Mouse (Mus musculus) intestine, embryonic 14.5 days (tissue): ENCODE measurements around the gene Esrrb. TPM values are rescaled to one million over a fixed set of nuclear protein-coding genes. Genes with fewer than 3 reads are reported as not detected.
A peak's percentile ranks its signal among the peaks of the same experiment; 100 is the strongest.

Experiments
- ATAC-seq: fragments of 200-750 bp; cut with Nextera tagmentation; replicated peaks from 2 replicates; pipeline ENCODE4 v1.8.0; 2017; ENCODE audit warnings: low read depth, moderate number of reproducible peaks, moderate TSS enrichment, moderate library complexity; ENCODE audit not compliant: low FRiP score, low TSS enrichment
- DNase-seq: peaks from one replicate; pipeline ENCODE4 v3.0.0-alpha.2; 2018; ENCODE audit warnings: low spot score
- H3K27ac ChIP-seq: fragments of 300-500 bp; sonication (generic); 2 replicates; pipeline ENCODE4 v1.5.1; 2014; ENCODE audit warnings: low read depth, mild to moderate bottlenecking, control low read depth
- H3K27me3 ChIP-seq: fragments of 300-500 bp; sonication (generic); replicated peaks from 2 replicates; pipeline ENCODE4 v1.6.1; 2014; ENCODE audit warnings: low read length, control low read depth; ENCODE audit not compliant: control insufficient read depth, insufficient read depth
- H3K36me3 ChIP-seq: fragments of 300-500 bp; sonication (generic); 2 replicates; pipeline ENCODE4 v1.6.1; 2014; ENCODE audit warnings: low read length, control low read depth; ENCODE audit not compliant: control insufficient read depth, insufficient read depth
- H3K4me1 ChIP-seq: fragments of 300-500 bp; sonication (generic); replicated peaks from 2 replicates; pipeline ENCODE4 v1.6.1; 2014; ENCODE audit warnings: low read length, control low read depth, mixed read lengths; ENCODE audit not compliant: control insufficient read depth, insufficient read depth
- H3K4me2 ChIP-seq: fragments of 300-500 bp; sonication (generic); 2 replicates; pipeline ENCODE4 v1.6.1; 2014; ENCODE audit warnings: low read length
- H3K4me3 ChIP-seq: fragments of 300-500 bp; sonication (generic); 2 replicates; pipeline ENCODE4 v1.5.1; 2014; ENCODE audit warnings: low read depth, low read length, control low read depth, mixed read lengths
- H3K9ac ChIP-seq: fragments of 300-500 bp; sonication (generic); 2 replicates; pipeline ENCODE4 v1.6.1; 2014; ENCODE audit warnings: mild to moderate bottlenecking, low read length
- H3K9me3 ChIP-seq: fragments of 300-500 bp; sonication (generic); 2 replicates; pipeline ENCODE4 v1.6.1; 2016; ENCODE audit warnings: low read length, control low read depth; ENCODE audit not compliant: control insufficient read depth
- WGBS: fragments of 180-500 bp; shearing (Covaris S2); extraction: QIAGEN DNeasy Blood & Tissue Kit; methylation state at CpG from one replicate; pipeline ENCODE4 v1.1.7; 2014; 5-methylcytosine and 5-hydroxymethylcytosine counted together
- polyA plus RNA-seq: library from polyadenylated mRNA; unstranded; fragments of >200 nt; fragmentation: Nextera tagmentation; extraction: Ambion mirVana; gene quantifications from 2 replicates; pipeline ENCODE4 v1.2.1, GENCODE M21; 2014

Esrrb gene
- 0.46 and 0.51 TPM in 2 replicates for polyA plus RNA-seq

DNA sequence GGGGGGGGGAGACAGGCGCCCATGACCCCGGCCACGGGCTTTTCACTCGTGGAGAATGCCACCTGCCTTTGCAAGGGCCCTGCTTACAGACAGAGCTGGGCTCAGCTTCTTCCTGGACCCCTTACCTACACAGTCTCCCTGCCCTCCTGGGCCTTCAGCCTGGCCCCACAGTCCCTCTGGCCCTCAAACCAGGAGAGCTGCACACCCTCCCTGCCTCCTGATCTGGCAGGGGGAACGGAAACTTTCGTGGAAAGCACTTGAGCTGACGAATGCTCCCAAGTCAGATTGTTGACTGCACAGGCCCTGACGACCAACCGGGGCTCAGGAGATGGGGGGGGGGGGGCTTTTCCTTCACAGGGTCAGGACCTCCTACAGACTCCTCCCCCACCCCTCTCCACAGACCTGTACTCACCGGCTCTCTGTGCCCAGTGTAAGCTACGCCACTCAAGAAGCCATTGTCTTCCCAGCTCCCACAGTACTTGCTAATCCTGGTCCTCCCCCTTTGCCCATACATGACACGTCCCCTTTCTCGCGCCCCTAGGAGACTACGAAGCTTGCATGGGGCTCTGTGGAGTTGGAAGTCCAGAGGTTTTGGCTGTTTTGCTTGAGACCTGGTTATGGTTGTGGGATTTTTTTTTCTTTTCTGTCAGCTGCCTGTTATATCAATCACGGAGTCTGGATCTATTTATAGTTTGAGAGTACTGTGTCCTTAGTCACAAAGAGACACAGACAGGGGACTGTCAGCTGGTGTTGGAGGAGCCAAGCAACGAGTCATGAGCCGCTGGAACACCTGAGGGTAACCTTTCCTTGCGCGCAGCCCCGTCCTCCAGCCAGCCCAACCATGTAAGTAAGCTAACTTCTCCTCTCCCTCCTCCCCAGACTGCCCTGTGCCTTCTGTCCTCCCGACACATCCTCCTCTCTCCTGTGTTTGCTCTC is at the start of gene Esrrb:
Gene Esrrb (plus strand): TSS at position 422 of the 936 bp plus-strand sequence.
- no peaks in the 10 kb centered on the region for H3K36me3 ChIP-seq
- H3K4me2 ChIP-seq, result peak within 1 kb of the TSS; percentile 33
- peaks cover 14% of the 10 kb centered on the region for H3K27me3 ChIP-seq

DNA sequence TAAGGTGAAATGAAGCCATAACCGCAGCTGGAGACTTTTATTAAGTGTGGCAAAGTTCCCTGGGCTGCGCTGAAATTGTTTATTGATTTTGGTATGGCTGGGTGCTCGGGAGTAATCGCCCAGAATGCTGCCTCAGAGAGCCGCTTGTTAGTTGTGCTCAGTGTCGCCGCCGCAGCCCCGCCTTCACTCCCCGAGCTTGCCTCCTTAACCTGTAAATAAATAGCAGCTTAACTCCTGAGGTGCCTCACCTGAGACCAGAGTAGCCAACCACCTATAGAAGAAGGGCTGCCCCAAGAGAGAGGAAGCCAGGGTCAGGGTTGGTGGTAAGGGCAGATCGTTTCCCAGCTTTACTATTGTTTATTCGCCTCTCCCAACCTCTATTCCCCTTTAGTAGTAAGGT is 40.3 kb upstream of the Esrrb start:
- Histone ChIP-seq H3K4me2 (peak overlapping the region; percentile 27; the same call in 1 of the 2 replicates), H3K9me3 (no peaks in the 10 kb centered on the region), H3K27me3 (0 out of 2 replicates have a peak, but pooled peaks cover 4% of the 10 kb centered on the region), H3K4me3 (no peak overlapping the region), H3K9ac (no peak overlapping the region), H3K36me3 (no peaks in the 10 kb centered on the region), H3K27ac (no peak overlapping the region), H3K4me1 (peaks cover 6% of the 10 kb centered on the region; the same call in 1 of the 2 replicates)
- 22% methylated on average over 12 of the region's 12 CpGs for WGBS
- ATAC-seq (no peak), DNase-seq (no peak)

More for the DNA sequence above, at the start of gene Esrrb:
- Histone ChIP-seq H3K27ac (no peak within 1 kb of the TSS), H3K9ac (no peak within 1 kb of the TSS), H3K4me1 (peaks cover 16% of the 10 kb centered on the region; the same call in 1 of the 2 replicates), H3K9me3 (no peaks in the 10 kb centered on the region), H3K4me3 (no peak within 1 kb of the TSS)
- DNase-seq (no peak), ATAC-seq (peak; percentile 64)
- WGBS, result 30% methylated on average over 21 of the region's 22 CpGs

DNA sequence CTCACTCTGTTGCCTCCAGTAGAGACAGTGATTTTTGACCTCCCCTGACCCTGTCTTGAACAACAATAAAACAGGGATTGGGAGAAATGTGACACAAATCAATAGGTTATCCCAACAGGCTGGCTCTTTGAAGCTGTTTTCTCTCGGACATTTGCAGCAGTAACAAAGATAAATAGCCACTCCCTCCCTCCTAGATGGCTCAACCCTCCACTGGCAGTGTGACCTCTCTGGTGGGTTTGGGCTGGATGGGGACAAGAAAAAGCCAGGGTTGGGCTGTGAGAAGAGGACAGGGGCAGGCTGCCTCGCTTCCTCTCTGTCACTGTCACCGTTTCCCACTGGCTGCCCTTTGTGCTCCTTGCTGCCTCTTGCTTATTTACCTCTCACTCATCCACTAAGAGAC is 36.6 kb upstream of the Esrrb start:
- Histone ChIP-seq H3K4me1 (no peaks in the 10 kb centered on the region; the same call in 1 of the 2 replicates), H3K9ac (no peak overlapping the region), H3K4me3 (no peak overlapping the region), H3K27ac (no peak overlapping the region), H3K36me3 (no peaks in the 10 kb centered on the region), H3K9me3 (no peaks in the 10 kb centered on the region), H3K4me2 (no peak overlapping the region), H3K27me3 (0 out of 2 replicates have a peak, but pooled peaks cover 4% of the 10 kb centered on the region)
- DNase-seq (no peak), ATAC-seq (no peak)
- WGBS, result 30% methylated on average over 3 of the region's 3 CpGs

DNA sequence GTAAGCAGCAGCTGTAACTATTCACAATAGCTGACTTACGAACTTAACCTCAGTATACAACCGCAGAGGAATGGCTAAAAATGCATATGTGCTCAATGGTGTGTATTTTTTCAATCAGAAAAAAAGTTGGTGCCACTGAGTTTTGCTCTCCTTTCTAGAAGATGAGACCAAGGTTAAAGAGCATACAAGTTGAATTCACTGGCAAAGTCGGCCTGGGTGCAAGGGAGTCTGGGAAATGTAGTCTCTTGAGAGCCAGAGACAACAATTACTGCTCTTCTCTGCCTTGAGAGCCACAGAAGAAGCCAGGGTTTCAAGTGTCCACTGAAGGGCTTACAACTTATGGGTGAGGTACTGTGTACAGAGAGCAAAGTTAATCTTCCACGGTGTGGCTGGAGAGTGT is 31.1 kb upstream of the Esrrb start:
- Histone ChIP-seq H3K27ac (no peak overlapping the region), H3K4me3 (no peak overlapping the region), H3K4me2 (no peak overlapping the region), H3K27me3 (no peaks in the 10 kb centered on the region), H3K9ac (no peak overlapping the region), H3K9me3 (no peaks in the 10 kb centered on the region), H3K36me3 (no peaks in the 10 kb centered on the region), H3K4me1 (no peaks in the 10 kb centered on the region)
- 52% methylated on average over 4 of the region's 4 CpGs for WGBS
- ATAC-seq (no peak), DNase-seq (no peak)

DNA sequence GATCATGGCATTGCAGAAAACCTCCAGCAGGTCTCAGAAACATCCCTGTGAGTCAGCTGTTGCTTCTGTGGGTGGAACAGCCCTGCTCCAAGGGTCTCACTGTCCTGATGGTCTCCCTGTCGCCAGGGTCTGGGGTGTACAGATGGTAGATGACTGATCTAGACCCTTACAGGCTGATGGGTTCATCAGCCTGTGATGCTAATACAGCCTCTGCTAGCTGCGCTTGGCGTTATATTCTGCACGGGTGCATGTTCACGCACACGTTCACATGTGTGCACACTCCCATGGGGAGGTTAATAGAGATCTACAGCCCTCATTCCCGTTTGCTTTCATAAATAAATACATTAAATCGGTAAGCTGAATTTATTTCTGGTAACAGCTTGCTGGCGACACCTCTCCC is 30.2 kb upstream of the Esrrb start:
- Histone ChIP-seq H3K4me3 (no peak overlapping the region), H3K9me3 (no peaks in the 10 kb centered on the region), H3K36me3 (no peaks in the 10 kb centered on the region), H3K4me2 (no peak overlapping the region), H3K9ac (no peak overlapping the region), H3K4me1 (no peaks in the 10 kb centered on the region), H3K27me3 (no peaks in the 10 kb centered on the region), H3K27ac (no peak overlapping the region)
- WGBS, result 86% methylated on average over 9 of the region's 9 CpGs
- no peak for ATAC-seq
- DNase-seq, result no peak

DNA sequence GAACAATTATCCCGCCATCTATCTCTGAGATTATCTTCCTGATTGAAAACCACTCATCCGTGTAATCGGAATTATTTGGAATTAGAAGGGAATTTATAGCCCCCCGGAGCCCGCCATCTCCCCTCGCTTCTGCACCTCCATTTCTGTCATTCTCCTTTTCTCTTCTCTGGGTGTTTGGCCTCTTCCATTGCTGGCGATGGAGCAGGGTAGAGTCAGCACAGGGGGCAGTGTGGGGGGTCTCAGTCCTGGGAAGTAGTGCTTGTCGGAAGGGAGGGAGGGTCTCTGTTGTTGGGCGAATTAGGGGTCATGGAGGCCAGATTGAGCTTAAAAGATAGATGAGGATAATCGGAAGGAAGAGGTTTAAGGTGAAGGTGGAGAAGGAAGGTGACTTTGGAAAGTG is 29.7 kb upstream of the Esrrb start:
- Histone ChIP-seq H3K9me3 (no peaks in the 10 kb centered on the region), H3K4me3 (no peak overlapping the region), H3K4me2 (no peak overlapping the region), H3K36me3 (no peaks in the 10 kb centered on the region), H3K9ac (no peak overlapping the region), H3K27me3 (no peaks in the 10 kb centered on the region), H3K27ac (no peak overlapping the region), H3K4me1 (no peaks in the 10 kb centered on the region)
- ATAC-seq (no peak), DNase-seq (no peak)
- WGBS, result 77% methylated on average over 10 of the region's 10 CpGs

DNA sequence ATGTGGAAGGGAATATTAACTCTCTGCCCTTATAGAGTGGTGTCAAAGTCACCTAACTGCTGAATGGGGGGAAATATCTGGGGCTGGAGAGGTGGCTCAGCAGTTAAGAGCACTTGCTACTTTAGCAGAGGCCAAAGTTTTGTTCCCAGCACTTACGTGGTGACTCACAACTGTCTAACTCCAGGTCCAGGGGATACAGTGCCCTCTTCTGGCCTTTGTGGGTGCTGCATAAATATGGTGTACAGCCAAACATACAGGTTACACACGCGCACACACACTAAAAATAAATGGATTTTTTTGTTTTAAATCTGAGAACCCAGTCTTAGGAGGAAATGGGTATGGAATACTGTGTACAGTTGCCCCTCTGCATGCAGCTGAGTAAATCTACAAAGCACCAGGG is 24.7 kb upstream of the Esrrb start:
- 91% methylated on average over 3 of the region's 3 CpGs for WGBS
- no peak for DNase-seq
- H3K27ac ChIP-seq, result no peak overlapping the region
- no peaks in the 10 kb centered on the region for H3K36me3 ChIP-seq
- no peak overlapping the region for H3K4me3 ChIP-seq
- no peaks in the 10 kb centered on the region for H3K9me3 ChIP-seq
- no peak for ATAC-seq
- H3K4me2 ChIP-seq, result no peak overlapping the region
- 0 out of 2 replicates have a peak, but pooled peaks cover under 1% of the 10 kb centered on the region for H3K4me1 ChIP-seq
- no peak overlapping the region for H3K9ac ChIP-seq
- H3K27me3 ChIP-seq, result no peaks in the 10 kb centered on the region

DNA sequence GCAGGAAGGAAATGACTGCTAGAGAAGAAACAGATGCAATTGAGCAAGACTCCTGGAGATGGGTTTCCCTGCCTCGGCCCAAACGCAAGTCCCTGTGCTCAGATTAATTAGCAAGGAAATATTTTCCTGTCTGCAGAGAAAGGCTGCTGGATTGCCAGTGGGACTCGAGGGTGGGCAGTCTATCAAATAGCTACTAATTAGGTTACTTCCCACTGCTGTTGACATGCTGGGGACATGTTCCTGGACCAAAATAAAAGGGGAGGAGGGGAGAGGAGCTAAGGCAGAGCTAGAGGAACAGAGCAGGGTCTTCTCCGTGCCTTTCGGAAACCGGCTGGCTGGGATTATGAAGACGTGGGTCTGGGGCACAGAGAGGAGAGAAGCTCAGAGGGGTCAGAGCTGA is 24.0 kb upstream of the Esrrb start:
- Histone ChIP-seq H3K9me3 (no peaks in the 10 kb centered on the region), H3K9ac (no peak overlapping the region), H3K27ac (no peak overlapping the region), H3K4me2 (no peak overlapping the region), H3K4me3 (no peak overlapping the region), H3K36me3 (no peaks in the 10 kb centered on the region), H3K27me3 (no peaks in the 10 kb centered on the region), H3K4me1 (peaks cover 4% of the 10 kb centered on the region; the same call in 1 of the 2 replicates)
- DNase-seq (no peak), ATAC-seq (no peak)
- WGBS, result 34% methylated on average over 7 of the region's 7 CpGs
